Mouse (Mus musculus) layer of hippocampus, adult 9-10 months (tissue): ENCODE measurements around the gene Cdk1.
"Not testable (repeated sequence)": the region's sequence is repeated elsewhere in the genome, so short reads cannot be mapped to it uniquely, and the experiment has no call there.

Experiments
- DNase-seq: peaks from one replicate; pipeline ENCODE4 v3.0.0; 2022; ENCODE audit warnings: low spot score

Cdk1 gene

GRCm38 (mm10) chr10:69352212-69353085, at the start of gene Cdk1:
Gene Cdk1 (minus strand): TSS chr10:69352938.
- peak; percentile 80 for DNase-seq

- DNase-seq, result no peak
Measured at GRCm38 (mm10) chr10:69399814-69400385, 47.2 kb upstream of the Cdk1 start.

- no peak for DNase-seq
Measured at GRCm38 (mm10) chr10:69398763-69399590, 46.2 kb upstream of the Cdk1 start, which contains the start of gene Ank3. Gene Ank3 (plus strand): TSS chr10:69398773.

GRCm38 (mm10) chr10:69398197-69398762, 45.5 kb upstream of the Cdk1 start:
- no peak for DNase-seq

GRCm38 (mm10) chr10:69389511-69389910, 36.8 kb upstream of the Cdk1 start:
- DNase-seq, result no peak

- DNase-seq, result no peak
Measured at GRCm38 (mm10) chr10:69386767-69387166, 34.0 kb upstream of the Cdk1 start.

GRCm38 (mm10) chr10:69385136-69385535, 32.4 kb upstream of the Cdk1 start:
- no peak for DNase-seq

- DNase-seq, result no peak
Measured at GRCm38 (mm10) chr10:69384640-69385039, 31.9 kb upstream of the Cdk1 start.

- no peak for DNase-seq
Measured at GRCm38 (mm10) chr10:69383186-69383585, 30.4 kb upstream of the Cdk1 start.

GRCm38 (mm10) chr10:69375154-69375553, 22.4 kb upstream of the Cdk1 start:
- DNase-seq, result no peak

GRCm38 (mm10) chr10:69373796-69374550, 21.2 kb upstream of the Cdk1 start:
- DNase-seq, result no peak

GRCm38 (mm10) chr10:69372061-69372460, 19.3 kb upstream of the Cdk1 start:
- no peak for DNase-seq

GRCm38 (mm10) chr10:69371441-69371840, 18.7 kb upstream of the Cdk1 start:
- no peak for DNase-seq

- DNase-seq, result no peak
Measured at GRCm38 (mm10) chr10:69369321-69369720, 16.6 kb upstream of the Cdk1 start.

- DNase-seq, result no peak
Measured at GRCm38 (mm10) chr10:69366877-69367387, 14.2 kb upstream of the Cdk1 start.

- DNase-seq, result no peak
Measured at GRCm38 (mm10) chr10:69366208-69366607, 13.5 kb upstream of the Cdk1 start.

- DNase-seq, result no peak
Measured at GRCm38 (mm10) chr10:69359666-69360065, 6.9 kb upstream of the Cdk1 start.

GRCm38 (mm10) chr10:69353086-69353479, 345 bp upstream of the Cdk1 start:
- DNase-seq, result not testable (repeated sequence)

GRCm38 (mm10) chr10:69351842-69352211, 911 bp downstream of the Cdk1 start:
- DNase-seq, result no peak

GRCm38 (mm10) chr10:69351071-69351841, 1.5 kb downstream of the Cdk1 start:
- DNase-seq, result no peak
